Comparison of ENCODE assay signal across 14 mouse cellular contexts in genomic region chr4:150349680-150350101, GRCm38 (mm10).
DNase-seq lines count a peak whose midpoint lies in the region; ATAC-seq and TF ChIP-seq lines count a peak whose summit lies in the region.
"Had no signal": no experiment of that assay in that cellular context is flagged by ENCODE, and none has a peak within 500 bp of the region (broad histone marks: within the 10 kb centered on the region; RNA-seq: fewer than 3 reads in every experiment).

No protein-coding gene starts in this region.

- H3K27me3 ChIP-seq in heart, embryonic 15.5 days = no peaks in the 10 kb centered on the region
- H3K27me3 ChIP-seq in heart, embryonic 11.5 days (ENCODE audit: control insufficient read depth, insufficient read depth, low read length) = no peaks in the 10 kb centered on the region
- no peaks in the 10 kb centered on the region for H3K27me3 ChIP-seq in lung, embryonic 16.5 days (ENCODE audit: control insufficient read depth, insufficient read depth, low read depth, low read length)
- no peaks in the 10 kb centered on the region for H3K27me3 ChIP-seq in cerebellum, adult 2 months (ENCODE audit: control insufficient read depth, insufficient read depth, low read length)
- H3K27me3 ChIP-seq: hindbrain, embryonic 12.5 days; Patski had no signal

- H3K36me3 ChIP-seq in heart, embryonic 15.5 days = no peaks in the 10 kb centered on the region
- H3K36me3 ChIP-seq in heart, embryonic 11.5 days (ENCODE audit: control insufficient read depth, insufficient read depth, low read length) = no peaks in the 10 kb centered on the region
- no peaks in the 10 kb centered on the region for H3K36me3 ChIP-seq in lung, embryonic 16.5 days (ENCODE audit: control insufficient read depth, insufficient read depth, low read length)
- H3K36me3 ChIP-seq: hindbrain, embryonic 12.5 days had no signal

- TF ChIP-seq CTCF in cerebellum, adult 2 months (IDR thresholded peaks at IDR 0.05; ENCODE audit: borderline replicate concordance, insufficient read depth, low read depth, low read length) = no peak

- H3K4me1 ChIP-seq in heart, embryonic 15.5 days (replicated peaks) = peaks cover 26% of the 10 kb centered on the region
- H3K4me1 ChIP-seq in heart, embryonic 11.5 days (ENCODE audit: control insufficient read depth, insufficient read depth, low read length) = peaks cover 13% of the 10 kb centered on the region
- peaks cover 17% of the 10 kb centered on the region for H3K4me1 ChIP-seq in lung, embryonic 16.5 days (replicated peaks; ENCODE audit: control insufficient read depth, insufficient read depth, low read length)
- peaks cover 3% of the 10 kb centered on the region; the same call in 1 of the 2 replicates for H3K4me1 ChIP-seq in cerebellum, adult 2 months (ENCODE audit: control insufficient read depth, insufficient read depth, low read length)

- H3K9me3 ChIP-seq in heart, embryonic 15.5 days (replicated peaks) = no peaks in the 10 kb centered on the region
- no peaks in the 10 kb centered on the region for H3K9me3 ChIP-seq in heart, embryonic 11.5 days (replicated peaks; ENCODE audit: control insufficient read depth, low read length)
- H3K9me3 ChIP-seq in lung, embryonic 16.5 days (ENCODE audit: control insufficient read depth, low read length) = no peaks in the 10 kb centered on the region
- H3K9me3 ChIP-seq: hindbrain, embryonic 12.5 days had no signal

- no peak for ATAC-seq in heart, embryonic 15.5 days (replicated peaks; ENCODE audit: insufficient number of reproducible peaks, insufficient read depth, low FRiP score, low read depth)
- ATAC-seq in heart, embryonic 11.5 days (replicated peaks; ENCODE audit: insufficient number of reproducible peaks, low FRiP score, low TSS enrichment) = no peak
- ATAC-seq in lung, embryonic 16.5 days (ENCODE audit: low read depth) = peak; percentile 76
- ATAC-seq in hematopoietic stem cell, adult 5-6 weeks (replicated peaks in 1 of 2; ENCODE audit: insufficient read depth in 1 of 2, low FRiP score in 2 of 2, low TSS enrichment in 1 of 2, low read depth in 1 of 2, poor library complexity in 2 of 2, severe bottlenecking in 2 of 2) = peak; percentile 62 to 80
- ATAC-seq in neutrophil, adult 5-6 weeks (ENCODE audit: extremely low read depth, insufficient number of reproducible peaks, low FRiP score, poor library complexity, severe bottlenecking) = 0 out of 2 replicates have a peak, but pooled peaks have one; percentile 39
- ATAC-seq: Patski had no signal

- no peak for TF ChIP-seq POLR2A in cerebellum, adult 2 months (IDR thresholded peaks at IDR 0.05; ENCODE audit: borderline replicate concordance, insufficient read depth, low read length)

- no peak for DNase-seq in lung, adult 18-20 months
- DNase-seq in cerebellum, adult 2 months = no peak
- DNase-seq in yolk sac, embryonic 10.5 days (ENCODE audit: low spot score) = no peak
- DNase-seq: cerebellum, adult 18-20 months; kidney, adult 11 months; kidney, postnatal 36 days had no signal

- H3K27ac ChIP-seq in heart, embryonic 15.5 days = peak overlapping the region; percentile 28; the same call in 1 of the 2 replicates
- H3K27ac ChIP-seq in heart, embryonic 11.5 days (ENCODE audit: low read depth, low read length) = no peak overlapping the region
- H3K27ac ChIP-seq in lung, embryonic 16.5 days (ENCODE audit: low read length) = peak overlapping the region; percentile 52
- H3K27ac ChIP-seq in cerebellum, adult 2 months (ENCODE audit: insufficient read depth, low read length) = no peak overlapping the region
- H3K27ac ChIP-seq: hindbrain, embryonic 12.5 days had no signal

- no peak overlapping the region for H3K4me3 ChIP-seq in heart, embryonic 15.5 days
- no peak overlapping the region for H3K4me3 ChIP-seq in heart, embryonic 11.5 days (ENCODE audit: low read depth, low read length)
- H3K4me3 ChIP-seq in lung, embryonic 16.5 days (ENCODE audit: low read length) = no peak overlapping the region
- H3K4me3 ChIP-seq in cerebellum, adult 2 months (replicated peaks; ENCODE audit: insufficient read depth, low read depth, low read length) = no peak overlapping the region
- H3K4me3 ChIP-seq: erythroblast, embryonic 14.5 days; hindbrain, embryonic 12.5 days had no signal

- no peak overlapping the region for H3K9ac ChIP-seq in heart, embryonic 15.5 days
- no peak overlapping the region for H3K9ac ChIP-seq in heart, embryonic 11.5 days (ENCODE audit: low read depth, low read length)
- H3K9ac ChIP-seq in lung, embryonic 16.5 days (ENCODE audit: low read length) = no peak overlapping the region
- H3K9ac ChIP-seq: hindbrain, embryonic 12.5 days had no signal

- no peak overlapping the region for H3K4me2 ChIP-seq in heart, embryonic 15.5 days
- H3K4me2 ChIP-seq in heart, embryonic 11.5 days = no peak overlapping the region
- no peak overlapping the region for H3K4me2 ChIP-seq in lung, embryonic 16.5 days (ENCODE audit: low read depth, low read length)
- H3K4me2 ChIP-seq: hindbrain, embryonic 12.5 days had no signal

- WGBS in heart, embryonic 15.5 days = 62% methylated on average over 6 of the region's 6 CpGs
- WGBS in heart, embryonic 11.5 days (ENCODE audit: insufficient replicate concordance) = 67% methylated on average over 6 of the region's 6 CpGs
- 61% methylated on average over 6 of the region's 6 CpGs for WGBS in lung, embryonic 16.5 days
- WGBS in cerebellum, adult 2 months = 84% methylated on average over 6 of the region's 6 CpGs

Comparison
In these comparisons a context has a peak if more than half of its experiments do, and no peak if none do; other contexts are left out.
1. H3K27ac ChIP-seq: peak in heart, embryonic 15.5 days (single experiment) and lung, embryonic 16.5 days (single experiment); none in heart, embryonic 11.5 days (single experiment) and cerebellum, adult 2 months (single experiment).
2. ATAC-seq: peak in lung, embryonic 16.5 days (single experiment), hematopoietic stem cell, adult 5-6 weeks (2 of 2) and neutrophil, adult 5-6 weeks (single experiment); none in heart, embryonic 15.5 days (single experiment) and heart, embryonic 11.5 days (single experiment).